Mouse (Mus musculus) right cerebral cortex, adult 18-20 months (tissue): ENCODE data around the gene Fam114a1.

Source experiments
- DNase-seq: peaks from one replicate; pipeline ENCODE4 v3.0.0; 2022; ENCODE audit warnings: mixed read lengths

Fam114a1 gene

GRCm38 (mm10) chr5:64969861-64970771, at the start of gene Fam114a1:
TSS of gene Fam114a1 (plus strand) at chr5:64970071.
- peak; percentile 21 for DNase-seq

- DNase-seq, result no peak
These were observed 46.9 kb upstream of the Fam114a1 start for GRCm38 (mm10) chr5:64922891-64923381.

DNA sequence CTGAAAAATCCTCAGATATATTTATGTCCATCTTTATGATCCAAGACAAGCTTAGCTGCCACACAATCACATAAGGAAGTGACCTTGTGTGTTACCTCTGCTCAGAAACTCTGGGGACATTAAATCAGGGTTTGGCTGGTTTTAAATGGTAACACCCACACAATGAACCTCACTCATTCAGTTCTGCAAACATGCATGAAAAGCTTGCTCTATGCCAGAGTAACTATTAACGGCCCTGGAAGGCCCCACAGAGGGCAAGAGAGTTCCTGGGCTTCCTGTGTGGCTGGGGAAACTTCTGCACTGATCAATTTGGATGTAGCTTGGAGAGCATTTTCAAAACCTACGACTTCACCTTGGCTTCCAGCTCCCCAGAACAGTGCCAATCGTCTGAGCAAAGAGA, 37.7 kb upstream of the Fam114a1 start:
- DNase-seq, result no peak

DNA sequence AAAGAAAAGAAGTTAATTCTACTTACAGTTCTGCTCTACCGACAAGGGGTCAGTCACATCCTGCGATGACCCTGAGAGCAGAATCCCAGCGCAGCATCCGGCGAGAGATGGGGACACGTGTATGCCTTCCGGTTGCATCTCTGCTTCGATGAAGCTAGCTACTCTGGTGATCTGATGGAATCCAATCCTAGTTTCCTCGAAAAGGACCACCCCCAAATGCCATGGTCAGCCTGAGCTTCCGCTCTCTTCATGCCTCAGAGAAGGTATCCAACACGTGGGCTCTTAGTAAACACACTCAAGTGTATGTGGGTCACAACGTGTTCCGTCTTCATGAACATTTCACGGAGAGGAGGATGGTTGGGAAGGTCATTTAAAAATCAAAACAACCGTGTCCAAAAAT, 37.1 kb upstream of the Fam114a1 start:
- no peak for DNase-seq

DNA sequence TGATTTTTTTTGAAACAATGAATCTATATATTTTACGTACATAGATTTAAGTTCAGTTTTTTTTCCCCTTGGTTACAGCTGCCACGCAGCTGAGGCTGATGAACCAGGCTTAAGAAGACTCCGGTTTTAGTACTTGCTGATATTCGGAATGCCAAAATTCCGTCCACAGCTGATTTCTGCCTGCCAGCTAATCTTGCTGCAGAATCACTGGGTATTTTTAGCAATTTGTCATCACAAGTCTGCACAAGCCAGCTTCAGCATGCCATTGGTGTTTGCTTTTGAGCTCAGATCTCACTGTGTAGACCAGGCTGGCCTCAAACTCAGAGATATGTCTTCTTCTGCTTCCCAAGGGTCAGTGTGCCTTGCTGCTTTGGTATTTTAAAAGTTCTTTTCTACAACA, 18.4 kb upstream of the Fam114a1 start:
- peak; percentile 21 for DNase-seq

- no peak for DNase-seq
These were observed 14.9 kb upstream of the Fam114a1 start for GRCm38 (mm10) chr5:64954931-64955330.

DNA sequence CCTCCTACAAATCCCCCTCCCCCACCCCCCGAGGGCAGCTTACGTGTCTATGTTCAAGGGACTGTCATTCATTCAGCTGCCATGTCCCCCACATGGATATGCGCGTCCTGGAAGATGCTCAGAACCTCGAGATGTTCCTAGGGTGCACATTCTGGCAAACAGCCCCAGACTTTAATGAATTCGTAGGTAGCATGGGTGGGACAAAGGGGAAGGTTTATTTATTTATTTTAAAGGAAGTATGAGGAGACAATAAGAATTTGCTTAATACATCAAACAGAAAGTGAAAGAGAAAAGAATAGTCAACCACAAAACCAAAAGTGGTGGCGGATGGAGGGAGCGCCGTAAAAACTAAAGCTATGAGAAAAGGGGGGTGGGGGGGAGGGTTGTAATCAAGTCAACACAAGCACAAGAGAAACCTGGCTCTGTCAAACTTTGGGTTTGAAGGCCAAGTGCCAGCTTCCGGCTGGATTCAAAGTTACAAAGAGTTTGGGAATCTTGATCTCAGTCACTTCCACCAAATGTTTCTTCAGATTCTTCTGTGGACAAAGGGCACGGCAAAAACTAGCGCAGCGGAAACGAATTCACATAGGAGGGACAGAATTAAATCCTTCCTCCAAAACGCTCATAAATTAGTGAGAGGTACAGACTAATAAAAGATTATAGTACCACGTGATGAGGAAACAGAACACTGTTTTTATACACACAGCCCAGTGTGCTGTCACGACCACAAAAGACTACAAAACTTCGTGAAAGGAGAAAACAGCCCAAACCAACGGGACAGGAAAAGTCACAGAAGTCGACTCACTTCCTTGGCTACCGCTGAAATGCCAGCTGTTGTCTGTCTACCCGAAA, 10.7 kb upstream of the Fam114a1 start:
- DNase-seq, result no peak

DNA sequence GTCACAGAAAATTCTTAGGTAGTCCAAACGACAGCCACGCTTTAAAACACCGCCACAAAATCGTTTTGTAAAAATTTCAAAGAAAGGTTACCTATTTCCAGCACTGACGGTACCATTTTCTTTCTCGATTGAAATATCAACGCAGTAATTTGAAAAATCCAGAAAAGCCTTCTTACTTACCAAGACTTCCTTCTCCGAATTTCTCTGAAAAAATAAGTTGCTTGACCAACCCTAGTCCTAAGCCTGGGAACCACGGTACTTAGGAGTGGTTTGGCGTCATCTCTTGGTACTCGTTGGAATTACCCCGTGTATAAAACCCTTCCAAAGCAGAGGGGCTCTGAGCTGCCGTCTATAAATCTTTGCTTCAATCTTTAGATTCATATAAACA, 10.0 kb upstream of the Fam114a1 start, which contains the start of gene Tlr6:
Gene Tlr6 (minus strand): TSS at position 255 of the 388 bp plus-strand sequence.
- peak; percentile 26 for DNase-seq

- no peak for DNase-seq
These were observed 8.9 kb upstream of the Fam114a1 start for GRCm38 (mm10) chr5:64960857-64961391.

- no peak for DNase-seq
These were observed 6.6 kb upstream of the Fam114a1 start for GRCm38 (mm10) chr5:64963271-64963670.

DNA sequence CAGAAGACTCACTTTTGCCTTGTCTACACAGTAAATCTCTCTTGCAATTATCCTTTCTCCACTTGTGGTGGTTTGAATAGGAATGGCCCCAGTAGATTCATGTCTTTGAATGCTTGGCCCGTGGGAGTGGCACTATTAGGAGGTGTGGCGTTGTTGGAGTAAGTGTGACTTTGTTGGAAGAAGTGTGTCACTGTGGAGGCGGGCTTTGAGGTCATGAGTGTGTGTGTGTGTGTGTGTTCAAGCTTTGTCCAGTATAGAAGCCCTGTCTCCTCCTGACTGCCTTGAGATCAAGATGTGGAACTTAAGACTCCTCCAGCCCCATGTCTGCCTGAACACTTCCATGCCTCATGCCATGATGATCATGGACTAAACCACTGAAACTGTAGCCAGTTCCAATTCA, 6.1 kb upstream of the Fam114a1 start:
- no peak for DNase-seq

GRCm38 (mm10) chr5:64968961-64969860, 660 bp upstream of the Fam114a1 start:
- no peak for DNase-seq

DNA sequence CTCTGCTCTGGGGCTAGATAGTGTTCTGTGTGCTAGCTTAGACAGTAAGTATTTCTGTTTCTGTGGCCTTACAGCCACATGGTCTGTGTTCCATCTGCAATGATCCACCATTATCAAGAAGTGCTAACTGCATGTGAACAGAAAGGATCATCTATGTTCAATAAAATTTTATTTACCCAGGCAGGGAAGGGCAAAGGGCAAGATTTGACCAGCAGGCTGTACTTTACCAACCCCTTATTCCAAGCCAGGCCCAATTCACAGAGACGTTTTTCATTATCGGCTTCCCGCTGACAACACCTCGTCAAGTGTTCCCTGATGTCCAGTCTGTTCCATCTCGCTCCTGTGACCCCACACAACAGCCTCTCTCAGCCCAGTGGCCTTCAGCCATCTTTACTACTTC, 5.2 kb downstream of the Fam114a1 start:
- DNase-seq, result no peak

DNA sequence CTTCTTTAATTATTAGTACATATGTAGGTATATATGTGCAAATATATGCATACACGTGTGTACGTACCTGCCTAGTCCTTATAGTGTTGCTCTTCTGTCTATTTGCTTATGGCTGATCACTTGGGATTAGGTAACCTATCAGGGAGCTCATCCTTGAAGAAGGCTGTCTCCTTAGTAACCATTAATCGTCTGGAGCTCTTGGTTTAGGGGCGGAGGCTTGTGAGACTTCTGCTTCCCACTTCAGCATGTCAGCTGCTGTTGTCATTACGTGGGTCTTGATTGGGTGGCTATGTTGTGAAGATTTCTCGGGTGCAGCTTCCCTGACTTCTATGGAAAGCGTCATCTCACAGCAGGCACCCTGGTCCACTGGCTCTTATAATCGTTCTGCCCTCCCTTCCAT, 7.3 kb downstream of the Fam114a1 start:
- DNase-seq, result peak; percentile 6

- no peak for DNase-seq
These were observed 16.1 kb downstream of the Fam114a1 start for GRCm38 (mm10) chr5:64985971-64986370.

DNA sequence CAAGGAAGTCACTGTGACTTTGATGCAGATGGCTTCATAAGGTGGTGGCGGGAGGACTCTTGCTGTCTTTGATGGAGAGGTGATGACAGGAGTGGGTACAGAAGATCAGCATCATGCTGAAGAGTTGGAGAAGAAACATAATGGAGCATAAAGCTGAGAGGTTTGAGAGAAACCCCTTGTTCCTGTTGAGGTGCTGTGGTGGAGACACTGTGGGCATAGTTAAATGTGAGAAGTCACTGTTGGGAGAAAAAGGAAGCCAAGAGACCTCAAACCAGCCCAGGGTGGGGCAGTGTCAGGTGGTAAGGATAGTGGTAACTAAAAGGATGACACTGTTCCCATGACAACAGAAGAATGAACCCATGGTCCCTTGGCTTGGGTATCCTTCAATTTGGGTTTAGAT, 20.1 kb downstream of the Fam114a1 start:
- DNase-seq, result no peak

- DNase-seq, result peak; percentile 18
These were observed 22.7 kb downstream of the Fam114a1 start for GRCm38 (mm10) chr5:64992540-64992939.

GRCm38 (mm10) chr5:64995408-64995807, 25.5 kb downstream of the Fam114a1 start:
- DNase-seq, result no peak

- DNase-seq, result no peak
These were observed 33.3 kb downstream of the Fam114a1 start for GRCm38 (mm10) chr5:65002940-65003824.

GRCm38 (mm10) chr5:65003946-65004535, 34.2 kb downstream of the Fam114a1 start:
- no peak for DNase-seq

- DNase-seq, result no peak
These were observed 35.4 kb downstream of the Fam114a1 start for GRCm38 (mm10) chr5:65005251-65005650.
